Mouse (Mus musculus) urinary bladder, adult 2 months (tissue): ENCODE measurements around the gene Slc2a4. TPM values are rescaled to one million over a fixed set of nuclear protein-coding genes. Genes with fewer than 3 reads are reported as not detected.

Source experiments
- DNase-seq: peaks from one replicate; pipeline ENCODE4 v3.0.0; 2022; ENCODE audit warnings: low spot score
- polyA plus RNA-seq: library from polyadenylated mRNA; depleted of rRNA; stranded (reverse); fragments of >200 nt; gene quantifications from 2 replicates; pipeline ENCODE4 v1.2.3, GENCODE M21; 2012; rRNA removed

The Slc2a4 gene
- polyA plus RNA-seq, 1 experiment = 146 TPM

DNA sequence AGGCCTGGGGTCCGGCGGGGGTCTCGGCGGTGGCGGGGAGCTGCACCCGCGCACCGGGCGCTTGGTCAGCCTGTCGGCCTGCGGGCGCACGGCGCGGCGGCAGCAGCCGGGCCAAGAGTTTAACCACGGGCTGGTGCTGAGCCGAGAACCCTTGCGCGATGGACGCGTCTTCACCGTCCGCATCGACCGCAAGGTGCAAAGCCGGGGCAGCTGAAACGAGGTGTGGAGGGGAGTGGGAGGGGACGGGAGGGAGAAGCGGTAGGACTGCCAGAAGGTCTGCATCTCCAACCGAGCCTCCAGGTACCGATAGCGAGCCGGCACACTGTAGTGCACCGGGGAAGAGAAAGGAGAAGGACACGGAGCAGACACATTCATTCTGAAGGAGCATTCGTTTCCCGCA, 46.0 kb downstream of the Slc2a4 start:
- no peak for DNase-seq

DNA sequence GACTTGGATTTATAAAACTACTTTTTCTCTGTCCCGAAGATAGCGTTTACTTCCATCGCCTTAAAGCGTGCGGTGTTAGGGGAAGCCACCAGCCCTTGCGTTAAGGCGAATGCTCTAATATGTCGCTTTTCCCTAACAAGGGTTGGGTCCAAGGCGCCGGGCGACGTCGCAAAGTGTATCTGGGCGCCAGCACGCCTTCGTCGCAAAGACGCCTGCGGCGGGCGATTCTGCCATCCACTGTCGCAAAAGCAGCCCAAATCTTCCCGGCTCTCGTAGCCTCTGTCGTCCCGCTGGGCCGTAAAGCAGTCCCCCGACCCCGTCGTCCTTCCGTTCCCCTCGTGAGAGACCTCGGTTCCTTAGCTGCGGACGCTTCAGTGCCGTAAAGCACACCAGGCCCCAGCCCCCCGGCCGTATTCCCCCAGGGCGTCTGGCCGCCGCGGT, 46.6 kb downstream of the Slc2a4 start:
- peak; percentile 85 for DNase-seq

DNA sequence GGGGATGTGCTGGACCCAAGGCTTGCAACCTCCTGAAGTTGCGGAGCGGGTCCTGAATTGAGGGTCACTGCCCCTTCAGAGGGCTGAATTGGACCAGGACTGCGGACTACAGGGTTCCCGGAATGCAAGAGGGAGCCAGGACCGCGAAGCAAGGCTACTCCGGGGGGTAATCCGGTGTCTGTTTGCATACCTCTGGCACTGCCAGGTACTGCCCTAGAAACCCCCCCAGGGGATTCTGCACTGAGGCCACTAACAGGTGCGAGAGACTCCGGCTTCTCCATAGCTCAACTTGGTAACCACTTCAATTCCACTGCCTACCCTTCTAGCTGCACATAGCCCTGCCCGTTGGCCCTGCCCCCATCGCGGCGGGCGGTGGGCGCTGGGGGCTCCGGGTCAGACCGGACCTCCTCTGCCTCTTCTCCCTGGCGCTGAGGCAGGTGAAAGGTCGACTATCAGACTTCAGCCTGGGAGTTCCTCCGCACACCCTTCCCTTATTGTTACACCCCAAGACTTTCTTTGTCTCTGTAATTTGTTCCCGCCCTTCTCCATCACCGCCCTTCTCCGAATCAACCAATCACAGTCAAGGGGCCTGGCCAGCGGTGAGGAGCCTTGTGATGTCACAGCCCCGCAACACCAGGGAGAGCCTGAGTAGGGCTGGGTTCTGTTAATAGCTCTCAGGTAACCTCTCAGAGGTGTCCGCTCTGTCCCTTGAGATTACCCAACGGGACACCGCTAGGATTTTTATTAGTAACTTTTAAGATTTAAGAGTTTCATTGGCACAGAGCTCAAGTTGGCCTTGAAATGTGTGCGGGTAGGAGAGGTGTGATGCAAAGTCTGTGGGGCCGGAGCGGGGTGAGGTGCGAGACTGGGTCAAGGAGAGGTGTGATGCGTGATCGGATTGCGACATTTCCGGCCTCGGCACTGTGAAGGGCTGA, 47.2 kb downstream of the Slc2a4 start, which contains the start of the genes 2810408A11Rik and Neurl4:
Gene 2810408A11Rik, minus strand, starts transcription at position 517 of the 935 bp plus-strand sequence.
Gene Neurl4, plus strand, starts transcription at position 602 of the 935 bp plus-strand sequence.
- DNase-seq = peak; percentile 71

DNA sequence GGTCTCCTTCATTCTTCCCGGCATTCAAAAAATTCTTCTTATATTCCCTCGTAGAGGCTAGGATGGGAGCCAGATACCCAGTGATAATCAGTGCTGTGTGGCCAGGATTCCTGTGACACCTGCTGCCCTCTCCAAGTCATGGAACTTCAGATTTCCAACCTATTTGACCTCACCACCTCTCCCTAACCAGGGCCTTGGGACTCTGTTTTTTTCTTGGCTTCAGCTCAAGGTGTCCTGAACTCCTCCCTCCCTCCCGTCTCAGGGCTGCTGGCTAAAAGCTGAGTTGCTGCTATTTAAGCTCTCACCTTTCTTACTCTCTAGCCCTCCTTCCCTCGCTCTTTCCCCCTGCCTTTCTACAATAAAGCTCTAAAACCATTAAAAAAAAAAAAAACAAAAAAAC, 48.1 kb downstream of the Slc2a4 start:
- DNase-seq = no peak

DNA sequence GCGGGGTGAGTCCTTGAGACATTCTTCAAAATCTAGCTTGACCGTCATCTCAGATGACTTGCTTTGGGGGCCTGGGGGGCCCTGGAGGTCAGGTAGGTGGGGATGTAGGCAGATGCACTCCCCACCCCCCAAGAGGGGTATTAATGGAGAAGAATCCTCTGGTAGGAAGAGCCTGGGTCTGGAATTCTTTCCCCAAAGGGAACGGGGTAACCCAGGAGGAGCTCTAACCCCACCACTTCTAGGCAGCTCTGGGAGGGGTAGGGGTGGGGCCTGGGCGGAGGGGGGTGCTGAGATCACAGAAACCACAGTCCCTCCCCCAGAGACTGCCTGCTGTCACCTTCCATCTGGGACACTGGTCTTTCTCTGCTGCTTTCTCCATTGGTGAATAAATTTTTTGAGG, 52.7 kb downstream of the Slc2a4 start, which contains the start of gene Acap1:
Gene Acap1, minus strand, starts transcription at position 249 of the 400 bp plus-strand sequence.
- DNase-seq = no peak

DNA sequence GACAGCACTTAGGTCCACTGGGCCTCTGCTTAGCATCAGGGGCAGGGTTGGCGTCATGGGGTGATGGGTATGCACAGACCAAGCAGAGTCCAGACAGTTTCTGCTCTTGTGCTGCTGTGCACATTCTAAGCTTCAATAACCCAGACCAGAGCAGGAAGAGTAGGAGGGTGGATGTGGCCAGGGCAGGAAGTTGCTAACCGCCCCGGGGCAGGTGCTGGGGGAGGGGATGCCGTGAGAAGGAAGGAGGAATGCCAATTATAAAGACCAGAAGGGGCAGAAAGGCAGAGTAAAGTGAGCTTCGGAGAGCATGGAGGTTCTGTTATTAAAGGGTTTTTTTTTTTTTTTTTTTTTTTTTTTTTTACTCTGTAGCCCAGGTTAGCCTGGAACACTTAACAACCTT, 53.3 kb downstream of the Slc2a4 start:
- DNase-seq = no peak

Other genes with a start within 250 kb of the Slc2a4 start
- 9.4 and 24.4 TPM in 2 replicates for gene Polr2a, start 189.6 kb downstream of the Slc2a4 start, polyA plus RNA-seq
- gene Slc35g3, start 186.2 kb downstream of the Slc2a4 start, polyA plus RNA-seq = 0.07 TPM in 1 of 2 replicates, not detected in the other
- gene Zbtb4, start 182.3 kb downstream of the Slc2a4 start, polyA plus RNA-seq = 35.6 and 46.1 TPM in 2 replicates
- 15.6 and 25.0 TPM in 2 replicates for gene Chrnb1, start 152.2 kb downstream of the Slc2a4 start, polyA plus RNA-seq
- 6.3 and 7.2 TPM in 2 replicates for gene Fgf11, start 146.3 kb downstream of the Slc2a4 start, polyA plus RNA-seq
- 11.5 and 13.2 TPM in 2 replicates for gene Tmem102, start 142.6 kb downstream of the Slc2a4 start, polyA plus RNA-seq
- gene Gm39566, start 132.9 kb downstream of the Slc2a4 start, polyA plus RNA-seq = not detected in 2 replicates
- gene Spem2, start 129.7 kb downstream of the Slc2a4 start, polyA plus RNA-seq = not detected in 2 replicates
- 0.55 and 0.71 TPM in 2 replicates for gene Spem1, start 126.0 kb downstream of the Slc2a4 start, polyA plus RNA-seq
- 18.3 and 27.7 TPM in 2 replicates for gene Nlgn2, start 110.4 kb downstream of the Slc2a4 start, polyA plus RNA-seq
- 202 and 261 TPM in 2 replicates for gene Tmem256, start 109.7 kb downstream of the Slc2a4 start, polyA plus RNA-seq
- 104 and 110 TPM in 2 replicates for gene Plscr3, start 101.8 kb downstream of the Slc2a4 start, polyA plus RNA-seq
- gene Tnk1, start 89.5 kb downstream of the Slc2a4 start, polyA plus RNA-seq = 15.2 and 15.4 TPM in 2 replicates
- gene Tmem95, start 70.2 kb downstream of the Slc2a4 start, polyA plus RNA-seq = not detected in 2 replicates
- gene Kctd11, start 66.8 kb downstream of the Slc2a4 start, polyA plus RNA-seq = 11.8 and 13.8 TPM in 2 replicates
- 2.0 and 2.5 TPM in 2 replicates for gene Acap1, start 52.6 kb downstream of the Slc2a4 start, polyA plus RNA-seq
- gene 2810408A11Rik, start 47.2 kb downstream of the Slc2a4 start, polyA plus RNA-seq = 1.1 and 1.3 TPM in 2 replicates
- 43.4 and 47.8 TPM in 2 replicates for gene Neurl4, start 47.1 kb downstream of the Slc2a4 start, polyA plus RNA-seq
- gene Gps2, start 34.3 kb downstream of the Slc2a4 start, polyA plus RNA-seq = 56.3 and 63.2 TPM in 2 replicates
- gene Eif5a, start 26.2 kb downstream of the Slc2a4 start, polyA plus RNA-seq = 565 and 624 TPM in 2 replicates
- gene Ybx2, start 12.4 kb downstream of the Slc2a4 start, polyA plus RNA-seq = 3.7 and 6.2 TPM in 2 replicates
- gene Cldn7, start 16.6 kb upstream of the Slc2a4 start, polyA plus RNA-seq = 67.1 and 69.1 TPM in 2 replicates
- 82.0 and 95.4 TPM in 2 replicates for gene Ctdnep1, start 33.0 kb upstream of the Slc2a4 start, polyA plus RNA-seq
- gene Elp5, start 34.3 kb upstream of the Slc2a4 start, polyA plus RNA-seq = 57.6 and 61.4 TPM in 2 replicates
- gene Gabarap, start 43.0 kb upstream of the Slc2a4 start, polyA plus RNA-seq = 374 and 440 TPM in 2 replicates
- gene Phf23, start 47.6 kb upstream of the Slc2a4 start, polyA plus RNA-seq = 35.8 and 36.4 TPM in 2 replicates
- gene Dvl2, start 52.4 kb upstream of the Slc2a4 start, polyA plus RNA-seq = 11.9 and 16.7 TPM in 2 replicates
- gene Acadvl, start 67.2 kb upstream of the Slc2a4 start, polyA plus RNA-seq = 95.7 and 100 TPM in 2 replicates
- gene Dlg4, start 68.8 kb upstream of the Slc2a4 start, polyA plus RNA-seq = 28.0 and 31.9 TPM in 2 replicates
- gene Asgr1, start 105.9 kb upstream of the Slc2a4 start, polyA plus RNA-seq = 0.07 TPM in 1 of 2 replicates, not detected in the other
- 2.0 and 2.5 TPM in 2 replicates for gene Asgr2, start 144.5 kb upstream of the Slc2a4 start, polyA plus RNA-seq
- 41.3 and 51.9 TPM in 2 replicates for gene Mgl2, start 182.1 kb upstream of the Slc2a4 start, polyA plus RNA-seq
- 39.6 and 49.2 TPM in 2 replicates for gene Clec10a, start 208.0 kb upstream of the Slc2a4 start, polyA plus RNA-seq